Mouse (Mus musculus): ENCODE measurements around the gene G6pd2. TPM values are rescaled to one million over a fixed set of nuclear protein-coding genes. Genes with fewer than 3 reads are reported as not detected.

The G6pd2 gene
- polyA plus RNA-seq (2014; fragmentation: Illumina TruSeq; extraction: RNeasy Lipid Tissue Mini Kit (QIAGEN cat#74804); ENCODE audit: low replicate concordance): not detected

GRCm38 (mm10) chr5:61808516-61808915 is at the start of gene G6pd2:
TSS of gene G6pd2 (plus strand) at chr5:61808816.

All from small intestine, adult 10 weeks (tissue).